Mouse (Mus musculus) c-Kit-negative CD71-positive TER-119-positive erythroid progenitor cells, embryonic 14.5 days (primary cell): ENCODE results near the gene Gm11985.
"Not testable (repeated sequence)": the region's sequence is repeated elsewhere in the genome, so short reads cannot be mapped to it uniquely, and the experiment has no call there.

Source experiments
- DNase-seq: peaks from one replicate; pipeline ENCODE4 v3.0.0-alpha.2; 2013; ENCODE audit warnings: low read depth, low spot score

Gene Gm11985

GRCm38 (mm10) chr11:7188469-7188868, at the start of gene Gm11985:
TSS of gene Gm11985 (minus strand) at chr11:7188569.
- DNase-seq = no peak

- no peak for DNase-seq
Measured at GRCm38 (mm10) chr11:7237712-7238111, 49.3 kb upstream of the Gm11985 start.

GRCm38 (mm10) chr11:7236751-7237150, 48.4 kb upstream of the Gm11985 start:
- no peak for DNase-seq

GRCm38 (mm10) chr11:7234981-7235609, 46.7 kb upstream of the Gm11985 start:
- no peak for DNase-seq

DNA sequence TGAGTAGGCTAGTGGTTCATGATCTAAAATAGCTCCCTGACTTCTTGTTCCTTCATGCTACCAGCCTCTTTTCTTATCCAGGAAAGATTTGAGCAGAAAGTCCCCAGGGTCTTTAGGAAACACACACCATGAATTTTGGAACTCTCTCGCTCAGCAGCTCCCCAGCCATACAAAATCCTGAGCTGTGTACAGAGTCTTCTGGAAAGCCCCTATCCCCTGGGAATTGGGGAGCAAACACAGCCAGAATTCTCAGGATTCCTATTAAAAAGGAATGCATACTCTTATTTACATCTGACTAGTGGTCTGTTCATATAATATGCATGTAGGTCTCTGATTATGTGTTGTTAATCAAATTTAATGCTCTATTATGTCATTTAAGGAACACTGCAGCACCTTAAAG, 46.1 kb upstream of the Gm11985 start:
- DNase-seq = no peak

- no peak for DNase-seq
Measured at GRCm38 (mm10) chr11:7233333-7233732, 45.0 kb upstream of the Gm11985 start.

GRCm38 (mm10) chr11:7231958-7232357, 43.6 kb upstream of the Gm11985 start:
- no peak for DNase-seq

DNA sequence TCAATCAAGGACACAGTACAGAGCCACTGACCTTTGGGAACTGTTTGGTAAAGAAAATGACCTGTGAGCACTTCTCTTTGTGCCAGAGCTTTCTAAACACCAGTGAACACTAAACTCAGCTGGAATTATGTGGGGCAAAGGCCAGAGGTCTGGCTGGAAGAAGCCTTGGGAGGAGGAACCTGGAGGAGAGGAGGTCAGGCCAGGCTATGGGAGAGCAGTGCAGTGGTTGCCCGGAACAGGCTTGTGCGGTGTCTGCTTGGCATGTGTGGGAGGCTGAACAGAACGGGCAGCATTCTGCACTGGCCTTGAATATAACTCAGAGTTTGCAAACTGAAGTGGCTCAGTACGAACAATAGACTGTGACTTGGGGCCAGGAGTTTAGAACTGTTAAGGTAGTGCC, 41.6 kb upstream of the Gm11985 start:
- no peak for DNase-seq

- DNase-seq = no peak
Measured at GRCm38 (mm10) chr11:7228107-7228506, 39.7 kb upstream of the Gm11985 start.

DNA sequence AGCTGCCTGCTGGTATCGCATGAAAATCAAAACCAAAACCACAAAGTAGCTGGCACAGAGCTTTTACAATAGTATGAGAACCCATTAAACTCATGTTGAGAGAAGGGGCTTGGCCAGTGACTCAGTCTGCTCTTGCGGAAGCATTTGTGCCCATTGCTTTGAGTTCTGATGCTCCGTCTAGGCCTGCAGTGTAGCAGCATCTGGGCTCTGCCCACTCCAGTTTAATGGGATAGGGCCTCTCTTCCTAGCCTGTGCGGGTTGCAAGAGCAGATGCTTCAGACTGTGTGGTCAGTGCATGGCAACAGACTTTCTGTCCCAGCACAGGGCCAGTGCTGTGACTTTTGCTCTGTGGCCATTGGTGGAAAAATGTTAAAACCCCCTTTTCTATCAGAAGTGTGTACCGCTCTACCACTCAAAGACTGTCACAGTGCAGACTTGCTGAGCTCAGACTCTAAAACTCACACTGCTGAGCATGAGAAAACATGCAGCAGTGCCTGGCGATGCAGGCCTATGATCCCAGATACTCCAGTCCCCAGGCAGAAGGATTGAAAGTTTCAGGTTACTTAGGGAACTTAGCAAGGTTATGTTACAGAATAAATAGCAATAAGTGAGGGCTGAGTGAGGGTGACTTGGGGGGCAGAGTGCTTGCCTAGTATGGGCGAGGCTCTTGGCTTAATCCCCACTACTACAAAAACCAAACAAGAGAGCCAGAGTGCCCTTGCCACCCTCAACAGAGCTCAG, 38.6 kb upstream of the Gm11985 start:
- DNase-seq = no peak

DNA sequence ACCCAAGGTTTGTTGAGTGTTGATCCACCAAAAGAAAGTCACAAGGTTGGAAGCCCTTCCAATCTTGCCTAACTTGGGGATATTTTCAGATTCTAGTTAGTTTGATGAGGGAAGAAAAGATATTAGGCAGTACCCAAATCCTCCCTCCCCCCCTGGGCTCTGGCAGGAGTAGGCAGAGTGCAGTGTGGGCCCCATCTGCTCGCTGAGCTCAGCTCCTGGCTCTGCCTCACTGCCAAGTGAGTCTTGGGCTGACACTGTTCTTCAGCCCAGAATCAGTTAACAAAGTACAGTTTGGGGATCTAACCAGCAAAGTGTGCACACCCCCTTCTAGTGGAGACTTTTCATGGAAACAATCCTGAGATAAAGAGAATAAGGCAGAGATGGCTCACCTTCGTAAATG, 37.8 kb upstream of the Gm11985 start:
- no peak for DNase-seq

DNA sequence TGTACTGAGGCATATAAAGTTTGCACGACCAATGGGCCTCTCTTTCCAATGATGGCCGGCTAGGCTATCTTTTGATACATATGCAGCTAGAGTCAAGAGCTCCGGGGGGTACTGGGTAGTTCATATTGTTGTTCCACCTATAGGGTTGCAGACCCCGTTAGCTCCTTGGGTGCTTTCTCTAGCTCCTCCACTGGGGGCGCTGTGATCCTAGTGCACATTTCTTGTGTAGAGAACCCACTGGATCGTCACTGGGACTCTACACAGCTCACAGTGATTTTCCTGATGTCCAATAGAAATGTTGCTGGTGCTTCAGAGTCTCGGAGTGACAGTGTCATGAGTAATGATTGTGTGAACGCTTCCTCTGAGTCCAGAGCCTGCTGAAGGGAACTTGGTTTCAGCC, 33.5 kb upstream of the Gm11985 start:
- DNase-seq = not testable (repeated sequence)

DNA sequence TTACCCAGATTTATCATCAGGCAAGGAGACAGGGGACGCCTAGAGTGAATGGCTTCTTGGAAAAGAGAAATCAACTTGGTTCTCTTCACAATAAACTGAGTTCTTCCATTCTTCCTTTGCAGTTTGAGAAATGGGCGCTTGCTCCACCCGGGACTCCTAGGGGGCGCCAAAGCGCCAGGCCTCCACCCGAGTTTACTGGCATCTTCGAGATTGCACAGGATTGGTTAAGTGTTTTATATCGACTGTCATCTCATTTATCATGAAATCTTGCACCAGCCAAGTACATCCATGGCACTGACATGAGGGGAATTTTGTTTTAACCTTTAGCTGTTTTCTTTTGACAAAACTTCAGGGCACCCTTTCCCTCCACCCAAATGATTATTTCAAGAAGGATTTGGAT, 27.3 kb upstream of the Gm11985 start:
- DNase-seq = no peak

DNA sequence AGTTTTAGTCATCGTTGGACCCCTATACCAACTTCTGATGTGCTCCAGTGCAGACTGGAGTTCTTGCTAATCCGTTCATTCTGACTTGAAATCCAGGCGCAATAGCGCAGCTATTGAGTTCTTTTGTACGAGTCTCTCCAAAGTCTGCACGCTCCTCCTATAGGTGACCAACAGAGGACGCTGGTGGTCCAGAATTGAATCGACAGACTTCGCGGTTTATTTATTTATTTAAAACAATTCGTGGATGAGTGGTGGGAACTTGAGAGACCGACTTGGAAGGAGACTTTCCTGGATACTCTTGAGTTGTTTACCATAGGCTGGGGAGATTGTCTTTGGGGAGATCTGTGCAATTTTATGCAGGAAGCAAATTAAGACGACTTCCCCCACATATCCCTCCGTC, 26.4 kb upstream of the Gm11985 start:
- DNase-seq = no peak

GRCm38 (mm10) chr11:7214342-7214660, 25.9 kb upstream of the Gm11985 start:
- DNase-seq = no peak

DNA sequence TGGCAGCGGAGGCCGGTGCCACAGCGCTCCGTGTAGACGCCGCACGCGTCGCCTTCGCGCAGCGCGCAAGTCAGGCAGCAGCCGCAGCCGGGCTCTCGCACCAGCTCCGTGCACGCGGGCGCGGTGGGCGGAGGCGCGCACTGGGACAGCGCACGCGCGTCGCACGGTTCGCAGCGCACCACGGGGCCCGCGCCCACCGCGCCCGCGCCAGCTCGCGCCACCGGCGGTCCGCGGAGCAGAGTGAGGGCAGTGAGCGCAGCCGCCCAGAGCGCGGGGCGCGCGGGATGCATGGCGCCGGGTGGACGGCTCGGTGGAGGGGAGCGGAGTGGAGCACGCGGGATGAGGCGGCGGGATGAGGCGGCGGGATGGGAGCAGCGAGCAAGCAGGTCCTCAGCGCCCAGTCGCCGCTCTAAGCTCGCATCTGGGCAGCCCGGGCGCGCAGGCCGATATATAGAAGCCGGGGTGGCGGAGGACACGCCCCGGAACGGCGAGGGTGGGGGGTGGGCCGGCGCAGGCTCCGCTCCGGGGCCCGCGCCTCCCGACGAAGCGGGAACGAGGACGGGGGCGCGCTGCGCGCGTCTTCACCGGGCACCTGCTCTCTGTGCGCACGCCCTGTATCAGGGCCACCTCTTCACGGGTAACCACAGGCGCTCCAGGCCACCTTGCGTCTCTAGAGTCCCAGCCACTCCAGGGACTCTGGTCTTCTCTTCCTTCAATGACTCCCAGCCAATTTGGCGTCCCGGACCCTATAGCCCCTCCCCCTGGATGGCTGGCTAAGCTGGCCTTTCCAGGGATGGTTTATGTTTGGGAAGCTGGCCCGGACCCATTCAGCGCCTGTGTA, 25.4 kb upstream of the Gm11985 start, which contains the start of gene Igfbp3:
Igfbp3 (minus strand) TSS at position 423 of the 841 bp plus-strand sequence.
- no peak for DNase-seq

DNA sequence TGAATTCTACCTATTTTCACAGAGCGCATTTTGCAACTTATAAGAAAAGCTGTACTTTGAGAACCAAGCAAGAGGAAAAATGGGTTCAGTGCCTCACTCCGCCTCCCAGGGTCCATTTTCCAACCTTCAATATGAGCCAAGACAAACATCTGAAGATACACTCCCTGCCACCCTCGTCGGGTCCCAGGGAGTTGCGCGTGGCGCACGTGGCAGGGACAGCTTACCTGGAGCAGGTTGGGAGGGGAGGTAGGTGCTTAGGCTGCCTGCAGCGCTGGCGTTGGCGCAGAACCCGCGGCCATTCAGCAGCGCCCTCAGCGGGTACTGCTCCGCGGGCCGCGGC, 24.8 kb upstream of the Gm11985 start:
- no peak for DNase-seq

- no peak for DNase-seq
Measured at GRCm38 (mm10) chr11:7212126-7212798, 23.9 kb upstream of the Gm11985 start.

GRCm38 (mm10) chr11:7211211-7211610, 22.8 kb upstream of the Gm11985 start:
- no peak for DNase-seq

- DNase-seq = no peak
Measured at GRCm38 (mm10) chr11:7210343-7210742, 22.0 kb upstream of the Gm11985 start.

DNA sequence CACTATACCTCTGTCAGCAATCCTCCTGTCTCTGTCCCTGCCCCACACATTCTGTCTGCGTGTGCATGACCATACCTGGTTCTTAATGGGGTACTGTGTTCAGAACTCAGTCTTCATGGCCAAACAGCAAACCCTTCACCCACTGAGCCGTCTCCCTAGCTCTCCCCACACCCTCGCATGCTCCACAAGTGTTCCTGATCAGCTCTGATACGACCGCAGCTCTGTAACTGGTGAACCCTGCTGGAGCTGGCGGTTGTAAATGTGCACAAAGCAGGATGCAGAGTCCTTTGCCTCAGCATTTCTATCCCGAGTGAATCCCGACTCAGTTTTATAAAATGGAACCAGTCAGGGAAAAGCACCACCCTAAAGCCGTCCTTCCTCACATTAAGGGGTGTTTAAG, 15.5 kb upstream of the Gm11985 start:
- DNase-seq = no peak

DNA sequence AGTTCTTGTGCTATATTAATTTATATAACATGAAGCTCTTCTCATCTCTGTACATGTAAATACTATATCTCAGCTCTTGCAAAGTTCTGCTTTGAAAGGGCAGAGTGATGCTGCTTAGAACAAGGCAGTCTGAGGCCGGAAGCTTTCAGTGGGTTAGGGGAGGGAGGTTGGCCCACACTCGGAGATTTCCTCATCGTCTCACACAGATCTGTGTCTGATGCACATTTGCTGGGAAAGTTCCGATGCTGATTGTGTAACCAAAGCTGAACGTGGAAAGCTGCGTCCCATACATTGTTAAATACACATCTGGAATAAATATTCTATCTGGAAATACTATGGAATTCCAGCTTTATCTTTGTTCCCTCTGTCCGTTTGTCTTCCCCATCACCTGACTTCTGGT, 13.8 kb upstream of the Gm11985 start:
- DNase-seq = no peak
